Mouse (Mus musculus) liver, embryonic 12.5 days (tissue): ENCODE measurements around the gene Nsrp1. TPM values are rescaled to one million over a fixed set of nuclear protein-coding genes. Genes with fewer than 3 reads are reported as not detected.
A peak's percentile ranks its signal among the peaks of the same experiment; 100 is the strongest.
"Not testable (repeated sequence)": the region's sequence is repeated elsewhere in the genome, so short reads cannot be mapped to it uniquely, and the experiment has no call there.

Experiments
- ATAC-seq: fragments of 200-750 bp; cut with Nextera tagmentation; 2 replicates; pipeline ENCODE4 v1.8.0; 2017; ENCODE audit warnings: moderate number of reproducible peaks, mild to moderate bottlenecking, moderate library complexity
- H3K27ac ChIP-seq: fragments of 300-500 bp; sonication (generic); 2 replicates; pipeline ENCODE4 v1.5.1; 2016; ENCODE audit warnings: mild to moderate bottlenecking
- H3K27me3 ChIP-seq: fragments of 300-500 bp; sonication (generic); replicated peaks from 2 replicates; pipeline ENCODE4 v1.6.1; 2016; ENCODE audit warnings: mild to moderate bottlenecking, moderate library complexity
- H3K36me3 ChIP-seq: fragments of 300-500 bp; sonication (generic); 2 replicates; pipeline ENCODE4 v1.6.1; 2016; ENCODE audit warnings: mild to moderate bottlenecking, moderate library complexity
- H3K4me1 ChIP-seq: fragments of 300-500 bp; sonication (generic); 2 replicates; pipeline ENCODE4 v1.6.1; 2016
- H3K4me2 ChIP-seq: fragments of 300-500 bp; sonication (generic); 2 replicates; pipeline ENCODE4 v1.6.1; 2016; ENCODE audit warnings: mild to moderate bottlenecking, moderate library complexity
- H3K4me3 ChIP-seq: fragments of 300-500 bp; sonication (generic); 2 replicates; pipeline ENCODE4 v1.5.1; 2016; ENCODE audit warnings: mild to moderate bottlenecking, moderate library complexity
- H3K9ac ChIP-seq: fragments of 300-500 bp; sonication (generic); 2 replicates; pipeline ENCODE4 v1.6.1; 2016; ENCODE audit warnings: mild to moderate bottlenecking, moderate library complexity
- H3K9me3 ChIP-seq: fragments of 300-500 bp; sonication (generic); replicated peaks from 2 replicates; pipeline ENCODE4 v1.6.1; 2016; ENCODE audit warnings: mild to moderate bottlenecking, moderate library complexity
- WGBS: fragments of 180-500 bp; shearing (Covaris S2); methylation state at CpG from one replicate; pipeline ENCODE4 v1.1.7; 2016; ENCODE audit not compliant: insufficient replicate concordance; 5-methylcytosine and 5-hydroxymethylcytosine counted together
- polyA plus RNA-seq: library from polyadenylated mRNA; unstranded; fragments of >200 nt; fragmentation: Nextera tagmentation; extraction: Ambion mirVana; gene quantifications from 2 replicates; pipeline ENCODE4 v1.2.1, GENCODE M21; 2016

The Nsrp1 gene
- polyA plus RNA-seq, 1 experiment from 2014 or later: 34.9 TPM

- ATAC-seq: no peak
- Histone ChIP-seq H3K4me1 (0 out of 2 replicates have a peak, but pooled peaks cover 3% of the 10 kb centered on the region), H3K9ac (no peak overlapping the region), H3K4me3 (no peak overlapping the region), H3K27ac (no peak overlapping the region), H3K27me3 (0 out of 2 replicates have a peak, but pooled peaks cover 19% of the 10 kb centered on the region), H3K4me2 (no peak overlapping the region), H3K9me3 (no peaks in the 10 kb centered on the region), H3K36me3 (no peaks in the 10 kb centered on the region)
- WGBS: 36% methylated on average over 2 of the region's 2 CpGs
Measured at GRCm38 (mm10) chr11:77089162-77089561, 10.9 kb upstream of the Nsrp1 start.

- Histone ChIP-seq H3K36me3 (no peaks in the 10 kb centered on the region), H3K27me3 (peaks cover 22% of the 10 kb centered on the region), H3K4me2 (no peak overlapping the region), H3K9me3 (no peaks in the 10 kb centered on the region), H3K4me1 (no peaks in the 10 kb centered on the region), H3K27ac (no peak overlapping the region), H3K4me3 (no peak overlapping the region), H3K9ac (no peak overlapping the region)
- ATAC-seq: no peak
- 59% methylated on average over 2 of the region's 2 CpGs for WGBS
Measured at GRCm38 (mm10) chr11:77087004-77087403, 8.8 kb upstream of the Nsrp1 start.

DNA sequence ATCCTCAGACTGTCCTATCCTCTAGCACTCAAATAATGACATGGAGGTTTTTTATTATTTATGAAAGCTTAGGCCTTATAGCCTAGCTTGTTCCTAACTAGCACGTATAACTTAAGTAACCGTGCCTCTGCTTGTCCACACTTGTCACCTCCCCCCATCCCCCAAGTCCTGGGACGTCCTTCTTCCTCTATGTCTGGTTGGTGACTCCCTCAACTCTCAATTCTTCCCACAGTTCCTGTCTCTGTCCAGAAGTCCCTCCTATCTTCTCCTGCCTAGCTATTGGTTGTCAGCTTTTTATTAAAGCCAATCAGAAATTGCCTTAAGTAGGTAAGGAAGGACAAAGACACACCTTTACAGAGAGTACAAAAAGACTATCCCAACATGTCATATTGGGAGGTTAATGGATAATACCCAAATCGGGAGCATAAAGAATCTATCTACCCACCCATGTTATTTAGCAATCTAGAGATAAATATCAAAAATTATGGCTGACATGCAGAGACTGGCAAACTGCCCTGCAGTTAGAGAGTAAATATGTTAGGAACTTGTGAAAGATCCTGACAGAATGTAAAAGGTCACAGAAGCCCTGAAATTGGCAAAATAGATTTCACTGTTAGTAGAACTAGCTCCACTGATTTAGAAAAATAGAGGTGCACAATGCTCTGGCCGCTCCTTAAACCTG, 5.9 kb upstream of the Nsrp1 start:
- Histone ChIP-seq H3K36me3 (no peaks in the 10 kb centered on the region), H3K4me2 (no peak overlapping the region), H3K4me1 (0 out of 2 replicates have a peak, but pooled peaks cover 2% of the 10 kb centered on the region), H3K27ac (no peak overlapping the region), H3K9me3 (no peaks in the 10 kb centered on the region), H3K9ac (no peak overlapping the region), H3K27me3 (peaks cover 40% of the 10 kb centered on the region), H3K4me3 (no peak overlapping the region)
- 40% methylated on average over 5 of the region's 5 CpGs for WGBS
- ATAC-seq: no peak

- peaks cover 19% of the 10 kb centered on the region for H3K36me3 ChIP-seq
- no peaks in the 10 kb centered on the region for H3K9me3 ChIP-seq
- peaks cover 20% of the 10 kb centered on the region for H3K4me1 ChIP-seq
- no peak overlapping the region for H3K27ac ChIP-seq
- no peak overlapping the region for H3K9ac ChIP-seq
- no peak overlapping the region for H3K4me2 ChIP-seq
- H3K4me3 ChIP-seq: no peak overlapping the region
- ATAC-seq: no peak
- 77% methylated on average over 1 of the region's 1 CpGs for WGBS
- H3K27me3 ChIP-seq: peaks cover 21% of the 10 kb centered on the region
Measured at GRCm38 (mm10) chr11:77079361-77079760, 1.1 kb upstream of the Nsrp1 start.

DNA sequence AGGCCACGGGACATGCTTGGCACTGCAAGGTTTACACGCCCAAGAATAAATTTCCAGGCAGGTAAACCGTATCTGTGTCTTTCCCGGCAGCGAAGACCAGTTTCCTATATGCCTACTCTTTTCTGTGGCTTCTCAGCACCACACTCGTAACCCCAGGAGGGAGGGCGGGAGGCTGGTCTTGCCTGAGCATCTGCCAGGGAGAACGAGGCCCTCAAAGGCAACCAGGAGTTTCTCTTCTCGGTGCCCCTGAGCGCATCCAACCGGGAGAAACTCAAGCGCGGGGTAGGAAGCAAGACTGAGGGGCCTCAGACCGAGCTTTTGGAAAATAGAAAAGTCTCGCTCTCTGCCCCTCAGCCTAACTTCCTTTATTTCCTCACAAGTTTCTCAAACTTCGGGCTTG, 443 bp downstream of the Nsrp1 start:
- H3K9ac ChIP-seq: peak overlapping the region; percentile 83
- peaks cover 20% of the 10 kb centered on the region for H3K4me1 ChIP-seq
- 2% methylated on average over 16 of the region's 16 CpGs for WGBS
- H3K4me2 ChIP-seq: peak overlapping the region; percentile 84
- peaks cover 34% of the 10 kb centered on the region for H3K36me3 ChIP-seq
- peak; percentile 45 for ATAC-seq
- no peaks in the 10 kb centered on the region for H3K9me3 ChIP-seq
- peak overlapping the region; percentile 91 for H3K4me3 ChIP-seq
- H3K27ac ChIP-seq: peak overlapping the region; percentile 88
- peaks cover 21% of the 10 kb centered on the region for H3K27me3 ChIP-seq

GRCm38 (mm10) chr11:77077331-77077730, 904 bp downstream of the Nsrp1 start:
- Histone ChIP-seq H3K27me3 (peaks cover 21% of the 10 kb centered on the region), H3K9ac (peak overlapping the region; percentile 83), H3K4me2 (peak overlapping the region; percentile 84), H3K4me1 (peaks cover 20% of the 10 kb centered on the region), H3K36me3 (peaks cover 38% of the 10 kb centered on the region), H3K27ac (peak overlapping the region; percentile 88), H3K4me3 (peak overlapping the region; percentile 91)
- not testable (repeated sequence) for ATAC-seq, H3K9me3 ChIP-seq
- 52% methylated on average over 4 of the region's 4 CpGs for WGBS

DNA sequence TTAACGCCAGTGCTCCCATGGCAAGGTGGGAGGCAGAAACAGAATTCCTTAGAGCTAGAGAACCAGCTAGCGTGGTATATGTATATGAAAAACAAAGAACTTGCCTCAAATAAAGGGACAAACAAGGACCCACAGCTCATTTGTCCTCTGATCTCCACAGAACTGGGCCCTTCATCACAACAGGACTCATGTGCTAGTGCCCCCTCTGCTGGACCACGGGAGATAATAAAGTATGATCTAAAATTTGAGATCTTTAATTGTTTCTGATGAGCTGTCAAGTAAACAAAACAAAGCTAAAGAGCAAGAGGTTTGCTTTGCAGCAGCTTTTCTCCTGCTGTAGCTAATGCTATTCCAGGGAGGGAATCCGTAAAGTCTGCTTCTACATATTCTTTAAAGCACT, 7.5 kb downstream of the Nsrp1 start:
- 69% methylated on average over 4 of the region's 4 CpGs for WGBS
- Histone ChIP-seq H3K27me3 (no peaks in the 10 kb centered on the region), H3K9ac (no peak overlapping the region), H3K36me3 (peaks cover 54% of the 10 kb centered on the region), H3K4me1 (peaks cover 11% of the 10 kb centered on the region; the same call in 1 of the 2 replicates), H3K9me3 (no peaks in the 10 kb centered on the region), H3K4me3 (no peak overlapping the region), H3K27ac (no peak overlapping the region), H3K4me2 (no peak overlapping the region)
- no peak for ATAC-seq

GRCm38 (mm10) chr11:77068825-77069224, 9.4 kb downstream of the Nsrp1 start:
- no peak overlapping the region for H3K9ac ChIP-seq
- ATAC-seq: no peak
- peaks cover 35% of the 10 kb centered on the region for H3K36me3 ChIP-seq
- H3K4me3 ChIP-seq: no peak overlapping the region
- 76% methylated on average over 4 of the region's 4 CpGs for WGBS
- no peaks in the 10 kb centered on the region for H3K9me3 ChIP-seq
- H3K4me2 ChIP-seq: no peak overlapping the region
- peaks cover 16% of the 10 kb centered on the region for H3K4me1 ChIP-seq
- H3K27me3 ChIP-seq: no peaks in the 10 kb centered on the region
- no peak overlapping the region for H3K27ac ChIP-seq

DNA sequence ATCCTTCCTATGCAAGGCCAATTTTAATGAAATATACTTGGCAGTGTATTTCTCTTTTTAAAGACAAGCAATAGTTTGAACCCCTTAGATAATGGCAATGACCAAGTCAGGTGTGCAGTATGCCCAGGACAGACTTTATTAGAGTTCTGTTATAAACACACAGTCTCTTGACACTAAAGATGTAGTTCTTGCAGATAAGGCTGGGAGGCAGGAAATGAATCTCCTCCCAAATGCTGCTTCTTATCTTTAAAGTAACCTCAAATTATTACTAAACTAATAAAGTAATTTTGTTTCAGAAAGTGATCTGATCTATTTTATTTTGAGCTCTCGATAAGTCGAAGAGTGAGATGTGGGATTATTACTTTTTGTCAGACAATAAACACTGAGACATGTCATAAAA, 14.8 kb downstream of the Nsrp1 start:
- Histone ChIP-seq H3K36me3 (peaks cover 7% of the 10 kb centered on the region; the same call in 1 of the 2 replicates), H3K4me1 (peaks cover 8% of the 10 kb centered on the region; the same call in 1 of the 2 replicates), H3K4me2 (no peak overlapping the region), H3K9ac (no peak overlapping the region), H3K27ac (no peak overlapping the region), H3K27me3 (no peaks in the 10 kb centered on the region), H3K4me3 (no peak overlapping the region), H3K9me3 (no peaks in the 10 kb centered on the region)
- ATAC-seq: no peak
- WGBS: 75% methylated on average over 2 of the region's 2 CpGs

GRCm38 (mm10) chr11:77061951-77062350, 16.3 kb downstream of the Nsrp1 start:
- Histone ChIP-seq H3K27me3 (no peaks in the 10 kb centered on the region), H3K9ac (no peak overlapping the region), H3K36me3 (peaks cover 7% of the 10 kb centered on the region; the same call in 1 of the 2 replicates), H3K4me2 (no peak overlapping the region), H3K9me3 (no peaks in the 10 kb centered on the region), H3K27ac (no peak overlapping the region), H3K4me3 (no peak overlapping the region), H3K4me1 (peaks cover 8% of the 10 kb centered on the region; the same call in 1 of the 2 replicates)
- no peak for ATAC-seq
- WGBS: 74% methylated on average over 5 of the region's 5 CpGs

DNA sequence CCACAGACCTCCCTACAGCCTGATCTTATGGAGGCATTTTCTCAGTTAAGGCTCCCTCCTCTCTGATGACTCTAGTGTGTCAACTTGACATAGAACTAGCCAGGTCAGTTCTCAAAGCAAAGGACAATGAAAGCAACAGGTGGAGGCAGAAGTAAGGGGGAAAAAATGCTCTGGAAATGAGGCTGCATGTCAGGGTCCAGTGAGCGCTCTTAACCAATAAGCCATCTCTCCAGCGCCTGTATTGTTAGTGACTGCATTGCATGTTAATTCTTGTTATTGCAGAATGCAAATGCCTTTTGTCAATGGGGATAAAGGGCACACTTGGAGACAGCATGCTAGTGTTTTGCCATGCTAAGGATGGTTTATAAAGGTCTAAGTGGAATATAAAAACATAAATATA, 35.4 kb downstream of the Nsrp1 start:
- no peak overlapping the region for H3K4me3 ChIP-seq
- no peak overlapping the region for H3K27ac ChIP-seq
- no peaks in the 10 kb centered on the region for H3K27me3 ChIP-seq
- no peaks in the 10 kb centered on the region for H3K9me3 ChIP-seq
- H3K9ac ChIP-seq: no peak overlapping the region
- peaks cover 26% of the 10 kb centered on the region for H3K36me3 ChIP-seq
- H3K4me2 ChIP-seq: no peak overlapping the region
- ATAC-seq: no peak
- WGBS: 88% methylated on average over 2 of the region's 2 CpGs
- H3K4me1 ChIP-seq: no peaks in the 10 kb centered on the region

GRCm38 (mm10) chr11:77041891-77042290, 36.3 kb downstream of the Nsrp1 start:
- no peak overlapping the region for H3K4me2 ChIP-seq
- H3K9me3 ChIP-seq: no peaks in the 10 kb centered on the region
- H3K4me3 ChIP-seq: no peak overlapping the region
- H3K4me1 ChIP-seq: no peaks in the 10 kb centered on the region
- H3K27ac ChIP-seq: no peak overlapping the region
- H3K9ac ChIP-seq: no peak overlapping the region
- peaks cover 21% of the 10 kb centered on the region for H3K36me3 ChIP-seq
- no peaks in the 10 kb centered on the region for H3K27me3 ChIP-seq
- WGBS: 72% methylated on average over 4 of the region's 4 CpGs
- no peak for ATAC-seq
